Mouse (Mus musculus): ENCODE results near the gene Gm4027.
"Not testable (repeated sequence)": the region's sequence is repeated elsewhere in the genome, so short reads cannot be mapped to it uniquely, and the experiment has no call there.

The Gm4027 gene

DNA sequence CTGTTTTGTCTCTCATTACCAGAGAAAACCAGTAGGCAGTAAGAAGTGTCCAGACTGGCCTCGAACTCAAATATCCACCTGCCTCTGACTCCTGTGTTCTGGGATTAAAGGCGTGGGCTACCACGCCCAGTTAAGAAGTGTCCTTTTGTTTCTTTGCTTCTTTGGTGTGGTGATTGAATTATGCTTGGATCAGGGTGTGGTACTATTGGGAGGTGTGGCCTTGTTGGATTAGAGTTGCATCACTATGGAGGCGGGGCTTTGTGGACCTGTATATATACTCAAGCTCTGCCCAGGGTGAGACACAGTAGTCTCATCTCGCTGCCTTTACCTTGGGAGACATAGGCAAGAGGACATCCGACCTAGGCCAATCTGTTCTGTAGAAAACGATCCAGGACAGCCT, at the start of gene Gm4027:
TSS of gene Gm4027 (plus strand) at position 301 of the 400 bp plus-strand sequence.
- not testable (repeated sequence) for DNase-seq (ENCODE audit: low spot score in 2 of 2)

DNA sequence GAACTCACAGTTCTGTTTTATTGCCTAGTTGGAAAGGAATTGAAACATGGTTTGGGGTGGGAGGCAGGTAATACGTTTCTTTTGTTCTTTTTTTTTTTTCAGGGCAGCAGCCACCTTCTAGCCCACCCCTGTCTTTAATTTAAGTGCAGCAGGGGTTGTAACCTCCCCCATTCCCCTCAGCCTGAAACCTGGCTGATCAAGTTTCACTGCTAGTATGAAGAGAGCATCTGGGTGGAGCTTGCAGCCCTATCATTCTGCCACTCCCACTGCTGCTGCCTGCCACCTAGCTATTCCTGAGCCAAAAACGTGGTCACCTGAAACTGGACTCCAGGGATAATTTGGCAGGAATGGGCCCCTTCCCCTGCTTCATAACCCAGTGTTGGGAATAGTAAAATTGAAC, 17.3 kb upstream of the Gm4027 start:
- DNase-seq (ENCODE audit: low spot score in 2 of 2), result not testable (repeated sequence)

DNA sequence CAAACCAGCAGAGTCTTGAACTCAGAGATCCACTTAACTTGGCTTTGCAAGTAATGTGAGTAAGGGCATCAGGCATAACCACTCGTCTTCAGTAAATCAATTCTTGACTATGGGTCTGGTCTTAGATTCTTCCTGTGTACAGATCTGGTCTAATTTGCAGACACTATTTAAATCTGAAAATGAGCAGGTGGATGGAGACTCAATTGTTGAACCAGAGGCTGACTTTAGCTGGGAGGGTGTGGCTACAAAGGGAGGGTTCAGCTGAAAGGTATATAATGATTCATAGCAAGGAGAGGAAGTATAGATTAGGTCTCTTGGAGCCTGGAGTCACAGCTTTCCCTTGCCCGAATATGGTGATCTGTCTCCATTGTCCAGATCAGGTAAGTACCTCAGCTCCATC, 16.3 kb upstream of the Gm4027 start, which contains the start of gene Oog1:
TSS of gene Oog1 (plus strand) at position 301 of the 400 bp plus-strand sequence.
- not testable (repeated sequence) for DNase-seq (ENCODE audit: low spot score in 2 of 2)

DNA sequence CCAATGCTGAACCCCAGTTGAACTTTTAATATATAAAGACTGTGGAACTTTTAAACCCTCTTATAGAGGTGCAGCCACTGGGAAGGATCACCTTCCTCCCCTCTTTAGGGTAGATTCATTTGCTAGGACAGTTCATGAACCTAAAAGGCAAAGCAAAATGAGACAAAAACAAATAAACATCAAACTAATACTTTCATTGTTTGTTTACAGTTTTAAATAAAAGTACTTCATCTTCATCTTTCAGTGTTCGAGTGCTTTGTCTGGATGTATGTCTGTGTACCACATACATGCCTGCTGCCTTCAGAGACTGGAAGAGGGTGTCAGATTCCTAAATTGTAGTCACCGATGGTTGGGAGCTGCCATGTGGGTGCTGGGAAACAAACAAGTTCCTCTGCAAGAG, 25.9 kb downstream of the Gm4027 start, which contains the start of gene Gm16381:
TSS of gene Gm16381 (minus strand) at position 101 of the 400 bp plus-strand sequence.
- not testable (repeated sequence) for DNase-seq (ENCODE audit: low spot score in 2 of 2)

DNA sequence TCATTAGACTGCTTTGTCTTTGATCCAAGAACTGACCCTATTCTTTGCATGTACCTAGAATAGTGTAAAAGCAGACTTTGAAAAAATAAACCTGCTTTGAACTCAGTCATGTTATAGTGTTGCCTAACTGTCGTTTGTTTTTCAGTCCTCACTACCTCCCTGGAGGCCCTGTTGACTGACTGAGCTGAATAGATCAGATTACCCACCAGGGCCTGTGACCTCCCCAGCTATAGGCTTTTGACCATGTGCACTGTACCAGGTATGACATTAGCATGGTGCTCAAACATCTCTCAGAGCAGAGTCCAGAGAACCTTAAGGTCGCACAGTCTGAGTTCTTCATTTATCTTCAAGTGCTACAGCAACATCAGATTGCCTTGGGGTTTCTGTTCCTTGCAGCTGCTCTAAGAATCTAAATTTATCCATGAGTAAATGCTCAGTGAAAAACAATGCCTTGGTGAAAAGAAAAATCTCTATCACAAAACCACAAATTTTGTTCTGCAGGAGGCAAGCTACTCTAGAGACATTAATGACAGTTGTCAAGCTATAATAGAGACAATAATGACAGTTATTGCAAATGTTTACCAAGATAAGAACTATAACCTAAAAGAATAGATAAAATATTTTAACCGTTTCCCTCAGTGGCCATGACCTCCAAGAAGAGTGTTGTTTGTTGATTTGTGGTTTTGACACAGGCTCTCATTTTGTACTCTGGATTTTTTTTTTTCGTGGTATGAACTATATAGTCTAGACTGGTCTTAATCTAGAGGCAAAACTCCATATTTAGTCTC, 34.4 kb downstream of the Gm4027 start:
- not testable (repeated sequence) for DNase-seq (ENCODE audit: low spot score in 2 of 2)

Data from frontal cortex, postnatal 25 days (tissue).